Mouse (Mus musculus) embryonic stem cell, embryonic (primary cell): ENCODE results near the gene Gm5868.
"Not testable (repeated sequence)": the region's sequence is repeated elsewhere in the genome, so short reads cannot be mapped to it uniquely, and the experiment has no call there.

Experiments used
- CTCF ChIA-PET, 4 experiments: fragments of 300-600 bp in 2 of 4; fragments of 350-600 bp in 2 of 4; sonication (Branson Sonifier 250); formaldehyde crosslinking; loops; one replicate each; lab custom pipeline; 2022; ENCODE audit warnings: inconsistent platforms in 2 of 4; lab: Charles Lee
- POLR2A ChIA-PET, 4 experiments: fragments of 300-600 bp in 2 of 4; fragments of 350-600 bp in 2 of 4; sonication (Branson Sonifier 250); formaldehyde crosslinking; loops; one replicate each; lab custom pipeline; 2022; ENCODE audit warnings: antibody characterized with exemption in 4 of 4, inconsistent platforms in 1 of 4; lab: Charles Lee

Gm5868 gene

DNA sequence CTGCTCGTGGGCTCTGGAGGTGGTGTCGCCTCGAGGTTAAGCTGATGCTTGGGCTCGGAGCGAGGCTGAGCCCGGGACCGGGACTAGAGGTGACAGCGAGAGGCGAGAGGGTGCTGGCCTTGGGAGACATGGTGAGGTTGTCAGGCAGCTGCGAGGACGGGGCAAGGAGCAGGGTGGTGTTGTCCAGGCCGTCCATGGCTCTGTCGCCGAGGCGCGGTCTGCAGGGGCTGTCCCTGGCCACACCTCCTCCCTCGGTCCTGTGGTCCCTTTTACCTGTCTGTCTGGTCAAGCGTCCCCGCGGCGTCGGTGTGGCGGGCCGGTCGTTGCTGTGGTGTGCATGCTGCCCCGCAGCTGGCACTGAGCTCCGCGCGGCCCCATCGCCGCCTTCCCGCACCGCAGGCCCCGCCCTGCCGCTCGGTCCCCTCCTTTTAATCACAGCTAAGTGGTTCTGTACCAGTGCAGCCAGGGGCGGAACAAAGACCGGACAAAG is at the start of gene Gm5868:
Gene Gm5868 (minus strand): TSS at position 360 of the 490 bp plus-strand sequence.
- ChIA-PET CTCF (interaction anchor here in 1 of 4 experiments (1.8 kb wide), 1 partner anchor 14 kb away, joined by 4 read pairs; no protein-coding TSS in a partner anchor), POLR2A (interaction anchor here in 1 of 4 experiments (0.6 kb wide), 1 partner anchor 99 kb away, joined by 3 read pairs; no protein-coding TSS in a partner anchor)

DNA sequence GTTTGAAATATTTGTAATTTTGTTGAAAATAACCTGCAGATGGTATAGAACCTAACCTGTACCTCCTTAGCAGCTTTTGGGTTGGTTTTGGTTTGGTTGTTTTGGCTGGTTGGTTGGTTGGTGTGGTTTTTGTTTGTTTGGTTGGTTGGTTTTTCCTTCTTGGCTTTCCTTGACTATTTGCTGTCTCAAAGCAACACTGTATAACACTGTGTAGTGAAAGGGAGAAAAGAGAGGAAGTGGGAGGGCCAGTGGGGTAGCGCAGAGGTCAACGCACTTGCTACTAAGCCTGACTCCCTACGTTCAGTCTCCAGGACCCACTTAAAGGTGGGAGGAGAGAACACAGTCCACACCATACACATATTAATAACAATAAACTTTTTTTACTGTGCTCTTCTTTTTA is 49.2 kb upstream of the Gm5868 start:
- POLR2A ChIA-PET = no interaction called here
- CTCF ChIA-PET = no interaction called here

DNA sequence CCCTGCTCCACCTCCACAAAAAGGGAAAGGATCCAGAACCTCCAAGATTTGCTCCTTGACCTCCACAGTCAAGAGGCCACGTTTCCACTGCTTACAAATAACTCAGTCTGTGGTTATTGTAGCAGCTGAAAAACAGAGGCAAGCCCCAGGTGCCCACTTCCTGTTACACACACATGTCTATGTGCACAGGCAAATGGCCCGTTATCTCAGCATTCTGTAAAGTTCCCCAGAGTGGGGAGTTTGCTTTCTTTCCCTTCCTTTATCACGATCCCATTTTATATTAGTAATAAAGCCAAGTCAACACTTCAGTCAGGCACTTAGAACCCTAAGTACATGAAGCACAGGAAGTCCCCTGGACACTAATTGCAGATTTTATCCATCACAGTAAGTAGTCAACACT is 48.8 kb upstream of the Gm5868 start:
- ChIA-PET CTCF (no interaction called here), POLR2A (no interaction called here)

DNA sequence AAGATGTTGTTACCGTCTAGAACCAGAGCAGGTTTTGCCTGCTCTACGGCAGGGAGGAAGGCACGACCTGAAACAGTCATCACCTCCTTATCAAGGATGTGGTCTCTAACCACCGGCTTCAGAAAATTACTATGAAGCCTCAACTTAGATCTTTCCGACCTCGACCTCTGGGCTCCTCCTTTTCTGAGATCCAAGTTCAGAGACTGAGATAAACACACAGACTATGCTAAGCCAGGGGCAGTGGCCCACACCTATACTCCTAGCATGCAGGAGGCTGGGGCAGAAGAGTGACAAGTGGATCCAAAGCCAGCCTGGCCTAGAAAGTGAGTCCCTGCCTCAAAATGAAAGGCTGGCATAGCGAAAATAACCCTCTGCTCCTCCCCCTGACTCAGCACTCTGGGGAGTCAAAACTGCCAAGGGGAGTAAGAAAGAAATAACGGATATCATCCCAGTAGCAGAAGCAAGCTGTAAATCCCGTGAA is 47.5 kb upstream of the Gm5868 start:
- CTCF ChIA-PET = no interaction called here
- POLR2A ChIA-PET = no interaction called here

DNA sequence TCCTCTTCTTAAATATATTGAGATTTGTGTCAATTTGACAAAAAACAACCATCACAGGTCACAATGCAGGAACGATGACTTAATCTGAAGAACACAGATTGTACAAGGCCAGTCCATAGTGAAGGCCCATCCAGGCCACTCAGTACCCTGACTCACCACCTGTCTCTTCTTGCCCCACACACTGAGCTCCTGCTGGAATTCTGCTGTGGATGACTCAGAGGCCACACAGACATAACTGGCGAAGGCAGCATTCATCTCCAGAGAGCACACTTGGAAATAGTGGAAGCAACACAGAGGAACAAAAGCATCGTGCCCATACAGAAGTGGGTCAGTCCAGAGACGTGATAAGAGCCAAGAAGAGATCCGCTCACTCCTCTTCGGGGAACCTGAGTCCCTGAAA is 42.7 kb upstream of the Gm5868 start:
- CTCF ChIA-PET = no interaction called here
- POLR2A ChIA-PET = no interaction called here

DNA sequence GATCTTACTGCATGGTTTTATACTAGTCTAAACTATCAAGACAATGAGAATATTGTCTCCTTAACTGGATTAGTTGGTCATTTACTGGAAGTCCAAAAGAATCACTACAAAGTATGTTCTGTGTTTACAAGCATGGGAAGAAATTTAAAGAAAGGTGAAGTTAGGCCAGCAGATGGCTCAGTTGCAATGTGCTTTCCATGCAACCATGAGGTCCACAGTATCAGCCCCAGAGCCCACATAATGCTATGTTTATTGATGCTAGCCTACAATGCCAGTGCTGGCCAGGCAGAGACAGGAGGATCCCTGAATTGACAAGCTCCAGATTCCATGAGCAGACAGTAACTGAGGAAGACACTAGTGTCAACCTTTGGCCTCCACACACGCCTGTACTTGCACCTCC is 33.7 kb upstream of the Gm5868 start:
- ChIA-PET CTCF (interaction anchor here in 1 of 4 experiments (0.6 kb wide), 1 partner anchor 45 kb away, joined by 9 read pairs; no protein-coding TSS in a partner anchor), POLR2A (no interaction called here)

DNA sequence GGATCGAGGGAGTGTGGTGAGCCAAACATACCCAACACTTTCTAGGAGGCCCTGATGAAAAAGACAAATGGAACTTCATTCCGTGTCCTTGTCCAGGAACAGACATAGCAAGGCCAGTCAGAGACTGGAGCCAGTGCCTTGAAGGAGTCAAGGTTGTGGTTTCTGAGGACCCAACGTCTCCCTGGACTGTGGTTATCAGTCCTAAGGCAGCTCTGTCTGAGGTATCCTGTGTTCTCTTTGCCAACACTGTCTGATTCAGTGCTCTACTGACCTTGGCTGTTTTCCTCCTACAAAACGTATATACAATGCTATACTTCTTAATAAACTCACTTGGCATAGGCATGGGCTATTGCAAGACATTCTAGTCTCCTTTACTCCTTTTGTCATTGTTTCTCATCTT is 30.1 kb upstream of the Gm5868 start:
- ChIA-PET CTCF (no interaction called here), POLR2A (no interaction called here)

DNA sequence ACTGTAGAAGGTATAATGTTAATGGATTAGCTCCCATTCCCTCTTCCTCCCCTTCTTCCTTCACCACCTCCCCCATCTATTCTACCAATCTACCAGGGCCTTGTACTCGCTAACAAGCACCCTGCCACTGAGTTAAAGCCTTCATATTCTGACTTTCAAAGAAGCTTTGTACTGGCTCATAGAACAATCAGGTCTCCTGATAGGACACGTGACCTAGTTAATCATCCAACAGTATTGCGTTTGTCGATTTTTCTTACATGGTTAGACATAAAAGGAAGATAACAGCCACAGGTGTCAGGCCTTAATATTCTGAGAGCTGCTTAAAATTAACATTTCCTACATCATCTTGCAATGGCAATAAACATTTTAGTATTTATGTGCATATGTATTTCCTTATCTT is 15.8 kb upstream of the Gm5868 start:
- CTCF ChIA-PET = no interaction called here
- POLR2A ChIA-PET = no interaction called here

DNA sequence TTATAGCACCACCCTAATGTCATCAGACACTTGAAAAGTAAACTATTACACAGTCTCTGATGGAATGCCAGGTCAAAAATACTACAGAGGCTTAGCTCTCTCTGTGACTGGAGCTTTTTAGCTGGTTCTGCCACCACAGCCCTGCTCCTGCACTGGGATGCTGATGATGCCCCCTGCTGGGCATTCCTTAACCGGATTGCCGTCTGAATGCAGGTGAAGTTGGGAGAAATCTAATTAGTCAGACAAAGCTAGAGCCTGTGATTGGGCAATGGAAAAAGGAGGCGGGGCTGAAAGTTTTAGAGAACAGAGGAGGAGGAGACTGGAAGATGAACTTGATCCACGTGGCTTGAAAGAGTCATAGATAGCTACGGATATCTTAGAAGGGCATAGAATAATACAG is 13.7 kb upstream of the Gm5868 start:
- POLR2A ChIA-PET = interaction anchor here in 2 of 4 experiments (1.2 kb wide), 2 partner anchors 41 to 42 kb away, joined by 3 read pairs; partner anchors contain the start of gene Nfxl1 (in 2 of the 2)
- CTCF ChIA-PET = interaction anchor here (0.6 to 1.8 kb wide), 17 partner anchors 10 to 448 kb away, joined by 3 to 14 read pairs (median 3); partner anchors contain the start of gene Gm5868 (in 1 of the 4)

DNA sequence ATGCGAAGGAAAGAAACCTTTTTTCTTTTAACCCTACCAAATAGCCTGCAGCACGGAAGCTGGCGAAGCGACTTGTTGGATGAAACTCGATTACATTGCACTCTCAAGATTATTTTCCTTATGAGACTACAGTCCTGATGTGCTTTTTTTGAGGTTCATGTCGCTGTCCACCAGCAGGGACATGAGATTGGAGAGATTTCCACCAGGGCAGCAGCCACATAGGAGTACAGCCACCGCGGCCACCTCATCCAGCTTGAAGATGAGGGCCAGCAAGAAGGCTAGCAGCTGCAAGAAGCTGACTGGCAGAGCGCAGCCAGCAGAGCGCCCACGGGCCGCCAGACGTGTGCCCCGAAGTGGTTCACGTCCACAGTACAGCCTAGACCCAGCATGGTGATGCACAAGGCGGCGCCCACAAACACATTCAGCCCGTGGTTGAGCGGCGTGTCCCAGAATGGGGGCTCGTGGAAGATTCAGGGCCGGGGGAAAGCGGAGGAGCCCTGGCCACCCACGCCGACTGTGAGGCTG is 622 bp downstream of the Gm5868 start:
- ChIA-PET POLR2A (interaction anchor here in 1 of 4 experiments (0.6 kb wide), 1 partner anchor 309 kb away, joined by 5 read pairs; no protein-coding TSS in a partner anchor), CTCF (interaction anchor here in 1 of 4 experiments (1.8 kb wide), 1 partner anchor 14 kb away, joined by 4 read pairs; no protein-coding TSS in a partner anchor)

DNA sequence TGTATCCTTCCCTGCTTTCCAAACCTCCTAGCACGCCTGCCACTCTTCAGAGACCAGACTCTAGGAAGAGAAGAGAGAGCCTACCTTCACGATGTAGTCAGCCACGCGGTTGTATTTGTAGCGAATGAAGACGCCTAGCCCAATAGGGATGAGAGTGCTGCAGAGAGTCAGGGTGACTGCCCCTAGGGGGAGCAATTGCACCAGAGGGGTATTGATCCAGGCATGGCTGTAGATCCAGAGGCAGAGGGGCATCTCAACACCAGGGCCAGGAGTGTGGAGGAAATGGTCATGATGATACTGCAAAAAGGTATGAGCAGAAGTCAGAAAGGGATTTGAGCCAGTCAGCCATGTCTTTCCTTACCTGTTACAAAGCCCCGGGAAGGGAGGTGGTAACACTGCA is 1.2 kb downstream of the Gm5868 start:
- ChIA-PET POLR2A (interaction anchor here in 1 of 4 experiments (0.6 kb wide), 1 partner anchor 308 kb away, joined by 5 read pairs; no protein-coding TSS in a partner anchor), CTCF (interaction anchor here in 2 of 4 experiments (0.6 to 1.8 kb wide), 2 partner anchors 15 to 434 kb away, joined by 4 to 11 read pairs; no protein-coding TSS in a partner anchor)

DNA sequence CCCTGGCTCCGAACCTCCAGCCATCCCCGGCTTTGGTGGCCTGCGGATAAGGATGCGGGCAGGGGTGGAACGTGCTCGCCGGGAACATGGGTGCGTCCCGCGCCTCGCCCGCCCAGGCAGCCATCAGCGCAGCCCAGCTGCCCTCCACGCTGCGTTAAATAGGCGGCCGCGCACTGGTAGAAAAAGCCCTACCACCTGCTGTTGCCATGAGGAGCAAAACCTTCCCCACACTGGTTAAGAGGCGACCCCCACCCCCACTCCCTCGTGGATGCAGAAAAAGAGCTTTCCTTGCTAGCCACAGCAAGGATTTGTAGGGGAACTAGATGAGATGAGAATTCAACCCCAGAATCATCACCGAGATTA is 6.4 kb downstream of the Gm5868 start, which contains the start of gene Zar1:
Gene Zar1 (minus strand): TSS at position 285 of the 363 bp plus-strand sequence.
- POLR2A ChIA-PET = interaction anchor here in 1 of 4 experiments (1.1 to 1.3 kb wide), 2 partner anchors 21 to 433 kb away, joined by 3 to 5 read pairs; partner anchors contain the start of gene Nfxl1
- CTCF ChIA-PET = interaction anchor here in 1 of 4 experiments (1.0 kb wide), 1 partner anchor 432 kb away, joined by 3 read pairs; no protein-coding TSS in a partner anchor

DNA sequence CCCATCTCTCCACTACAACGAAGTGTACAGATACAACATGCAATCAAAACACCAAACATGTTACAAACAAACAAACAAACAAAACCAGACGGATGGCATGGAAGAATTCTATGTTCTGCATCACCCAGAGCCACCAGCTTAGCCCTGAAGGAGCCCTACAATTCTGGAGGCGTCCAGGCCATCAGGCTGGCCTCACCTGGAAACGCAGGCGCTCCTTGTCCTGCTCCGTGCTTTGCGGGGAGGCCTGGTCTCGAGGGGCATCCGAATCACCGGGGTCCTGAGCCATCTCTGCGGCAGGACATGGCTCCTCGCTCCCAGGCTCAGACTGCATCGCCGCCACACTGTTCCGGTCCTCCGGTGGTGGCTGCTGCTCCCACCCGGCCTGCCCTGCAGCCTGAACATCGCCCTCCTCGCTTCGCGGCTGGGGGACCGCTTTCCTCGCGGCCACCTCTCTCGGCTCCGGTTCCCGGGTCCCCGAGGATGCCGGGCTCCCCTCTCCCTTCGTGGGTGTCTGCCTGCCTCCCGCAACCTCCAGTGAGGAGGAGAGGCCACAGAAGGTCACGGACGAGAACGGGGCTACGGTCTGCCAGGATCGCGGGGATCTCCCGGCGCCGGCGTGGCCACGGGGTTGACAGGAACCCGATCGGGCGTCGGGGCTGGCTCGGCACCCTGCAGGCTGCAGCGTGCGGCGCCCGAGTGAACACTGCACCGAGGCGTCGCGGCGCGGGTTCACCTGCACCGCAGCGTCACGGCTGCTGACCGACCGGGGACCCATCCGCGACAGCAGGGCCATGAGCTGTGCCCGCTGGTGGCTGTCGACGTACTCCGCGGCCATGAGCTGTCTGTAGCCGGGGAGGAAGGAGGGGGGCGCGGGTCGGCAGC is 7.0 kb downstream of the Gm5868 start:
- CTCF ChIA-PET = interaction anchor here in 1 of 4 experiments (1.0 kb wide), 1 partner anchor 433 kb away, joined by 3 read pairs; no protein-coding TSS in a partner anchor
- POLR2A ChIA-PET = interaction anchor here in 1 of 4 experiments (1.1 kb wide), 1 partner anchor 434 kb away, joined by 3 read pairs; no protein-coding TSS in a partner anchor

DNA sequence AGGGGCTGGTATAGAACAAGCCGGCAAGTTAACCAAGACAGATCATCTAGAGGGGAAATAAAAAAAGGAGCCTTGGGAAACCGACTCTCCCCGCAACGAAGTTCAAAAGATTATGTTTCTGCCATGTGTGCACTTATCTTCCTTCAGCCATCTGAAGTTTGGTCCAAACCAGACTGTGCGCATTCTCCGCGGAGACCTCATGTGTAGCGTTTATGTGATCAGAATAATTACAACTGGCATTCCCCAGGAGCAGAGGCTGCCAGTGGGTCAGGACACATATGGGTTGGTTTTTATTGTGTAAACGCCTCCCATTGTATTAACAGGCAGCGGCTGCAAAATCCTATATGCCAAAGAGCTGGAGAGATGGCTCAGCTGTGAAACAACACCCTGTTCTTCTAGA is 7.8 kb downstream of the Gm5868 start:
- POLR2A ChIA-PET = interaction anchor here in 2 of 4 experiments (0.7 to 0.9 kb wide), 4 partner anchors 302 to 435 kb away, joined by 3 to 5 read pairs (median 3); no protein-coding TSS in a partner anchor

DNA sequence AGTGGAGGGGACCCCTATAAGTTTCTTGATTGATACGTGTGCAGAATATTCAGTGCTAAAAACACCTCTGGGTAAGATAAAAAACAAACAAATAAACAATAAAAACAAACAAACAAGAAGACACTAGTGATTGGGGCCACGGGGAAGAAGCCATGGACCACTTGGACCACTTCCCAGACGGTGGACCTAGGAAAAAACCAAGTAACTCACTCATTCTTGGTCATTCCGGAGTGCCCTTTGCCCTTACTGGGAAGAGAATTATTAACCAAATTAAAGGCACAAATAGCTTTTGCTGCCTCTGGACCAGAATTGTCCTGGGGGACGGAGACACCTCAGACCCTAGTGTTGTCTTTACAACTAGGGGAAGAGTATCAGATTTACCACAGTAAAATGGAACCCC is 21.7 kb downstream of the Gm5868 start:
- POLR2A ChIA-PET = no interaction called here
- CTCF ChIA-PET = no interaction called here

More for the DNA sequence above, 7.8 kb downstream of the Gm5868 start:
- CTCF ChIA-PET = interaction anchor here in 2 of 4 experiments (0.6 to 1.2 kb wide), 2 partner anchors 55 to 131 kb away, joined by 3 read pairs; no protein-coding TSS in a partner anchor

DNA sequence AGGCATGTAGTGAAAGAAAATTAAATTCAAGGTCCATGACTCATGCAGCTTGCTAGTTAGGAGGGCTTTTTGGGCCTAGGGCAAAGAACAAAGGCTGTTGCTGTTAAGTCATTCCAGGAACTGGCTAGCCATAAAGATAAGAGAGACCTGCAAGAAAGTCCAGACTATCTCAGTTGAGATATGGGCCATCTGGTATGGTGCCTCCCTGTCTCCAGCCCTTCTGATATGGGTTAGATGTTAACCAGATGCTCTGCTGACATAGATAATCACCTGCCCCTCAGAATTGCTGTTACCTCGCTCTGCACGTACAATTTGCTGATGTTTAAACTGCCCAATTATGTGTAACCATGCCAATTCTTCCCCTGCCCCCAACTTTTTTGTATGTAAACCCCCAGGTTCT is 24.2 kb downstream of the Gm5868 start:
- CTCF ChIA-PET = not testable (repeated sequence)

DNA sequence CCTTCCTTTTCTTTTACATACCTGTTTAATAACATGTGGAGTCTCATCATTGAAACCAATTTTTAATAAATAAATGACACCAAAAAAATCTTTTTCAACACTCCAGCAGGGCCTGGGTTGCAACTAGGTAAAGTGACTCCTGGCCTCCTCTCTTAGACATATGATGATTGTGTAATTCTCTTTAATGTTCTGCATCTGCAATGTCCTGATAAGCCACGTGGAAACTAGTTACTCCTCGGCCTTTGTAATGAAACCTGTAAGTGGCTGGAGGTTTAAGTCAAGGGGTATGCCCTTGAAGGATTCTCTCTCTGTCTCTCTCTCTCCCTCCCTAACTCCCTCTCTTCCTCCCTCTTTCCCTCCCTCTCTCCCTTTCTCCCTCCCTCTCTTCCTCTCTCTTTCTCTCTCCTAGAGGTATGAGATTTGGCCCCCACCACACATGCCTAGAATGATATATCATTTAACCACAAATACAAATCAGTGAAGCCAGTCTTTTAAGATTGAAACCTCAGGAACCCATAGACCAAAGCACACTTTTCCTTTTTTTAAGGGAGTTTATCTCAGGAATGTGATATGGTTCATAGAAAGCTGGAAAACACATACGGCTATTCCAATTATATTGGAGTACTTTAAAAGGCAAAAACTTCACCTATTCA is 26.2 kb downstream of the Gm5868 start:
- POLR2A ChIA-PET = interaction anchor here in 2 of 4 experiments (0.5 to 1.4 kb wide), 2 partner anchors 17 to 380 kb away, joined by 3 to 4 read pairs; no protein-coding TSS in a partner anchor
- CTCF ChIA-PET = interaction anchor here in 1 of 4 experiments (0.7 kb wide), 1 partner anchor 117 kb away, joined by 3 read pairs; no protein-coding TSS in a partner anchor

More for the DNA sequence above, 24.2 kb downstream of the Gm5868 start:
- POLR2A ChIA-PET = not testable (repeated sequence)

DNA sequence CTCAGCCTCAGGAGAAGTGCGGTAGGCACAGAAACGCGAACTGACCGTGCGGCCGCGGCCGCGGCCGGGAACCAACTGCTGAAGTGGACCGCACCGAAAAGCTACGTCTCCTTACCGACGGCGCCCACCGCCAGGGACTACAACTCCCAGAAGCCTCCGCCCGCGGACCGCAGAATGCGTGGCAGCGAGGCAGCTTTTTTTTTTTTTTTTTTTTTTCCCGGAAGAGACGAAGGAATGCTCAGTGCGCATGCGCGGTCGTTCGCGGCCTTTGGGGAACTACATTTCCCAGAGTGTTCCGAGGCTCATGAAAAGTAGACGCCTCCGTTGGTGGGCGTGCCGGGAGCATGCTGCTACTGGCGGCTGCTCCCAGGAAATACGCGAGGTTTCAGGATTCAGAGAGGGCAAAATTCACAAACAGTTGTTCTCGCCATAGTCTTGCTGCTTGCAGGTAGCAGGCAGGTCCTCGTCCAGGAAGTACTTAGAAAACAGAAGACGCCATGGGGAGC is 27.8 kb downstream of the Gm5868 start, which contains the start of gene Nfxl1:
Gene Nfxl1 (minus strand): TSS at position 141 of the 506 bp plus-strand sequence.
- ChIA-PET POLR2A (interaction anchor here (0.5 to 3.4 kb wide), 49 partner anchors 8 to 1960 kb away, joined by 3 to 15 read pairs (median 3); partner anchors contain the start of genes Commd8 (in 1 of the 4), Corin (in 1 of the 4), Ociad1 (in 1 of the 4) and Slain2 (in 1 of the 4)), CTCF (interaction anchor here (0.5 to 1.0 kb wide), 11 partner anchors 28 to 1637 kb away, joined by 3 to 9 read pairs (median 3); partner anchors contain the start of gene Tec (in 1 of the 4))
